Mouse (Mus musculus) embryonic fibroblast, embryonic 13.5 days (primary cell): Measurements from ENCODE around the gene Vps18. TPM values are rescaled to one million over a fixed set of nuclear protein-coding genes. Genes with fewer than 3 reads are reported as not detected.

Experiments used
- H3K27ac ChIP-seq: 2 replicates; pipeline ENCODE4 v1.5.1; 2012; ENCODE audit warnings: low read length, control low read depth, inconsistent platforms; ENCODE audit not compliant: insufficient read depth
- H3K4me1 ChIP-seq: 2 replicates; pipeline ENCODE4 v1.6.1; 2011; ENCODE audit warnings: low read length; ENCODE audit not compliant: control insufficient read depth, insufficient read depth
- H3K4me3 ChIP-seq: 2 replicates; pipeline ENCODE4 v1.5.1; 2011; ENCODE audit warnings: mild to moderate bottlenecking, control low read depth, low read length; ENCODE audit not compliant: insufficient read depth
- CTCF ChIP-seq: IDR thresholded peaks from 2 replicates; pipeline ENCODE4 v1.5.1; 2011; ENCODE audit warnings: mild to moderate bottlenecking, control low read depth, low read length, moderate library complexity, borderline replicate concordance; ENCODE audit not compliant: insufficient read depth
- POLR2A ChIP-seq: IDR thresholded peaks from 2 replicates; pipeline ENCODE4 v1.6.1; 2011; ENCODE audit warnings: low read depth, mild to moderate bottlenecking, control low read depth, low read length, moderate library complexity
- polyA plus RNA-seq: library from polyadenylated mRNA; stranded (reverse); fragments of >200 nt; gene quantifications from 2 replicates; pipeline ENCODE4 v1.2.4, GENCODE M21; 2011; ENCODE audit warnings: low read depth; ENCODE audit not compliant: missing spikeins, insufficient read length

The Vps18 gene
- polyA plus RNA-seq, 1 experiment: 11.8 TPM

GRCm38 (mm10) chr2:119318043-119318710 lies 29.6 kb downstream of the Vps18 start:
- TF ChIP-seq CTCF: no peak
- no peak for TF ChIP-seq POLR2A
- Histone ChIP-seq H3K27ac (no peak overlapping the region), H3K4me1 (0 out of 2 replicates have a peak, but pooled peaks cover 5% of the 10 kb centered on the region), H3K4me3 (no peak overlapping the region)

- no peak overlapping the region for H3K4me3 ChIP-seq
- no peak overlapping the region for H3K27ac ChIP-seq
- 0 out of 2 replicates have a peak, but pooled peaks cover 5% of the 10 kb centered on the region for H3K4me1 ChIP-seq
- no peak for TF ChIP-seq CTCF
- TF ChIP-seq POLR2A: no peak
Observed at GRCm38 (mm10) chr2:119320571-119320970, 32.0 kb downstream of the Vps18 start.

- TF ChIP-seq POLR2A (no peak), CTCF (no peak)
- 0 out of 2 replicates have a peak, but pooled peaks cover 5% of the 10 kb centered on the region for H3K4me1 ChIP-seq
- H3K27ac ChIP-seq: no peak overlapping the region
Observed at GRCm38 (mm10) chr2:119321771-119322586, 33.4 kb downstream of the Vps18 start.

GRCm38 (mm10) chr2:119322587-119323300 lies 34.2 kb downstream of the Vps18 start:
- 0 out of 2 replicates have a peak, but pooled peaks cover 5% of the 10 kb centered on the region for H3K4me1 ChIP-seq
- TF ChIP-seq CTCF: no peak
- no peak for TF ChIP-seq POLR2A
- H3K27ac ChIP-seq: no peak overlapping the region
- H3K4me3 ChIP-seq: no peak overlapping the region

More at GRCm38 (mm10) chr2:119321771-119322586, 33.4 kb downstream of the Vps18 start:
- no peak overlapping the region for H3K4me3 ChIP-seq

DNA sequence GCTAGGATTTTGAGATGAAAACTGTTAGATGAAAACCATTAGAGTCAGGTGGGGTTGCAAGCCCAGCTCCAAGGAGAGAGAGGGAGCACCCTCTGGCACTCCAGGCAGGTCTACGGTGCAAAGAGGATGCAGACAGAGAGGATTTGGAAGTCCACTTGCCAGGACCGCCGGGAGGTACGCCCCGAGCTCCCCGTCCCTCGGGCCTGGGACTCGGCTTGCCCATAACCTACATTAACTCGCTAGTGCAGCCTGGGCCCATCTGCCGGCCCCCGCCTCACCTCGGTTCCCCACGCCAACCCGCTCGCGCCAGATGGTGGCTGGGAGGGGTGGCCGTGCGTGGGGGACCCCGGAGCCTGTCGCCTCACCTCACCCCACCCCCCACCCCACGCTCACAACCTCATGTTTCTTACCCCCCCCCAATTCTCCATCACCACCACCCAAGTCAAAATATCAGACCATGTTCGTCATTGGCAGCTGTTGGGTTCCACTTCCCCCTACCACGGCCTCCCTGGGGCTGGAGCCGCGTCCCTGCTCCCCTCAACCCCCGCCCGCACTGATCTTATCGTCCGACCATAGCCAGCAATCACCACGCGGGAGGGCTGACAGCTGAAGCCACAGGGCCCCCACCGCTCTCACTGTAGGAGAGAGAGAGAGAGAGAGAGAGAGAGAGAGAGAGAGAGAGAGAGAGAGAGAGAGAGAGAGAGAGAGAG lies 35.5 kb downstream of the Vps18 start:
- no peak overlapping the region for H3K4me3 ChIP-seq
- no peak overlapping the region for H3K27ac ChIP-seq
- TF ChIP-seq CTCF: no peak
- TF ChIP-seq POLR2A: no peak
- 0 out of 2 replicates have a peak, but pooled peaks cover 5% of the 10 kb centered on the region for H3K4me1 ChIP-seq

- TF ChIP-seq CTCF (no peak), POLR2A (no peak)
- H3K4me1 ChIP-seq: 0 out of 2 replicates have a peak, but pooled peaks cover 5% of the 10 kb centered on the region
- no peak overlapping the region for H3K27ac ChIP-seq
- H3K4me3 ChIP-seq: no peak overlapping the region; the same call in 1 of the 2 replicates
Observed at GRCm38 (mm10) chr2:119324576-119325318, 36.2 kb downstream of the Vps18 start.

DNA sequence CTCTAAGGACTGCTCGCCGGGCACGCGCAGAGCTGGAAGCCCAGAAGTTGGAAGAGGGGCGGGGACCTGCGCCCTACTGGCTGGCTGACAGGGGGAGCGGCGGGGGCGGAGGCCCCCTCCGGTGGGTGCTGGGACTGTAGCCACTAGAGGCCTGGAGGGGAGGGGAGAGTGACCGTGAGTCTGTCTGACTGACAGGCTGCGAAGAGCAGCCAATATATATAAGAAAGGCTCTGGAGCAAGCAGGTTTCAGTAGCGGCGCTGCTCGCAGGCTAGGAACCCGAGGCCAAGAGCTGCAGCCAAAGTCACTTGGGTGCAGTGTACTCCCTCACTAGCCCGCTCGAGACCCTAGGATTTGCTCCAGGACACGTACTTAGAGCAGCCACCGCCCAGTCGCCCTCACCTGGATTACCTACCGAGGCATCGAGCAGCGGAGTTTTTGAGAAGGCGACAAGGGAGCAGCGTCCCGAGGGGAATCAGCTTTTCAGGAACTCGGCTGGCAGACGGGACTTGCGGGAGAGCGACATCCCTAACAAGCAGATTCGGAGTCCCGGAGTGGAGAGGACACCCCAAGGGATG lies 37.1 kb downstream of the Vps18 start, which contains the start of gene Dll4:
Gene Dll4, plus strand, starts transcription at position 217 of the 576 bp plus-strand sequence.
- peak within 1 kb of the TSS; percentile 11 for H3K4me3 ChIP-seq
- H3K4me1 ChIP-seq: 0 out of 2 replicates have a peak, but pooled peaks cover 5% of the 10 kb centered on the region
- H3K27ac ChIP-seq: no peak within 1 kb of the TSS
- TF ChIP-seq CTCF (no peak), POLR2A (no peak)

GRCm38 (mm10) chr2:119326161-119327101 lies 37.9 kb downstream of the Vps18 start:
- TF ChIP-seq POLR2A (no peak), CTCF (no peak)
- H3K4me1 ChIP-seq: 0 out of 2 replicates have a peak, but pooled peaks cover 5% of the 10 kb centered on the region
- no peak overlapping the region for H3K27ac ChIP-seq
- H3K4me3 ChIP-seq: peak overlapping the region; percentile 11
